Mouse (Mus musculus) midbrain, embryonic 10.5 days (tissue): ENCODE results near the gene Gstm7. TPM values are rescaled to one million over a fixed set of nuclear protein-coding genes. Genes with fewer than 3 reads are reported as not detected.

ENCODE experiments used
- DNase-seq: peaks from one replicate; pipeline ENCODE4 v3.0.0-alpha.2; 2017; ENCODE audit warnings: low spot score
- H3K27ac ChIP-seq: fragments of 300-500 bp; sonication (generic); replicated peaks from 2 replicates; pipeline ENCODE4 v1.5.1; 2016; ENCODE audit warnings: mild to moderate bottlenecking
- H3K27me3 ChIP-seq: fragments of 300-500 bp; sonication (generic); 2 replicates; pipeline ENCODE4 v1.6.1; 2016; ENCODE audit warnings: low read depth, mild to moderate bottlenecking; ENCODE audit not compliant: poor library complexity, severe bottlenecking
- H3K36me3 ChIP-seq: fragments of 300-500 bp; sonication (generic); 2 replicates; pipeline ENCODE4 v1.6.1; 2016; ENCODE audit warnings: mild to moderate bottlenecking, moderate library complexity
- H3K4me1 ChIP-seq: fragments of 300-500 bp; sonication (generic); 2 replicates; pipeline ENCODE4 v1.6.1; 2016
- H3K4me3 ChIP-seq: fragments of 300-500 bp; sonication (generic); 2 replicates; pipeline ENCODE4 v1.5.1; 2016; ENCODE audit warnings: mild to moderate bottlenecking, moderate library complexity
- H3K9me3 ChIP-seq: fragments of 300-500 bp; sonication (generic); replicated peaks from 2 replicates; pipeline ENCODE4 v1.6.1; 2016; ENCODE audit warnings: mild to moderate bottlenecking
- WGBS: fragments of 180-500 bp; shearing (Covaris S2); methylation state at CpG from one replicate; pipeline ENCODE4 v1.1.7; 2016; 5-methylcytosine and 5-hydroxymethylcytosine counted together
- polyA plus RNA-seq: library from polyadenylated mRNA; unstranded; fragments of >200 nt; fragmentation: Nextera tagmentation; extraction: Ambion mirVana; gene quantifications from 2 replicates; pipeline ENCODE4 v1.2.1, GENCODE M21; 2016

Gene Gstm7
- polyA plus RNA-seq, 1 experiment from 2014 or later = 20.6 TPM

DNA sequence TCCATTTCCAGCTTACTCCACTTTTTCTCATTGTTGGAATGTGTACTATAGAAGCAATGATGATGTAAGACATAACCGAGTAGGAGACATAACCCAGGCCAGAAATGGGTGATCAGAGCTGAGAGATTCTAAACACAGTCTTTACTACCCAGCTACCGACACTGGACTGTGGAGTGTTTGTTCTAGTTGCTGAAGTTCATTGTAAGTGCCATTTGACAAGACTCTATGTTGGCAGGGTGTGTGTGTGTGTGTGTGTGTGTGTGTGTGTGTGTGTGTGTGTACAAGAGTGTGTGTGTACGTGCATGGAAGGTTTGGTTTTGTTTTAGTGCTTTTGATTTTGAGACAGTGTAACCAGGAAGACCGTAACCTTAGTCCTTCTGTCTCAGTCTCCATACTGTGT, 1.9 kb downstream of the Gstm7 start:
- no peaks in the 10 kb centered on the region for H3K9me3 ChIP-seq
- 81% methylated on average over 4 of the region's 4 CpGs for WGBS

DNA sequence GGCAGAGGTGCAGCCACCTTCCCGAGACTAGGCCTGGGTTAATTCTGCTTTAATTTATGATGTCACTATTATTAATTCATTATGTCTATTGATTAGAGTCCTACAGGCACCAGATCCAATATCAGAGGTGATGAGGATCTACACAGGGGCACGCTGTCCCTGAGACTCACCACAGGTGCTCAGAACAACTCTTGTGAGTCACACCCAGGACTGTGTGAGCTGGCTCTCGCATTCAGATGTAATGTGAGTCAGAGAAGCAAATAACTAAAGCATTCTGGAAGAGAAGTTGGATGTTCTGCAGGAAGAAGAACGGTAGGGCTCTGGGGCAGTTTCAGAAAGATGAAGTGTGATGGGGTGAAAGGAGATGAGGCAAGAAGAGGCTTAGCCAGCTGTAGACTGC, 2.4 kb downstream of the Gstm7 start:
- peaks cover 5% of the 10 kb centered on the region; the same call in 1 of the 2 replicates for H3K27me3 ChIP-seq
- no peaks in the 10 kb centered on the region for H3K36me3 ChIP-seq
- H3K9me3 ChIP-seq = no peaks in the 10 kb centered on the region
- H3K4me3 ChIP-seq = no peak overlapping the region
- peaks cover 28% of the 10 kb centered on the region for H3K4me1 ChIP-seq
- DNase-seq = no peak
- WGBS = 90% methylated on average over 4 of the region's 4 CpGs
- no peak overlapping the region for H3K27ac ChIP-seq

More for the DNA sequence above, 1.9 kb downstream of the Gstm7 start:
- Histone ChIP-seq H3K27ac (no peak overlapping the region), H3K36me3 (no peaks in the 10 kb centered on the region), H3K4me1 (peaks cover 28% of the 10 kb centered on the region), H3K27me3 (peaks cover 5% of the 10 kb centered on the region; the same call in 1 of the 2 replicates), H3K4me3 (no peak overlapping the region)
- no peak for DNase-seq

DNA sequence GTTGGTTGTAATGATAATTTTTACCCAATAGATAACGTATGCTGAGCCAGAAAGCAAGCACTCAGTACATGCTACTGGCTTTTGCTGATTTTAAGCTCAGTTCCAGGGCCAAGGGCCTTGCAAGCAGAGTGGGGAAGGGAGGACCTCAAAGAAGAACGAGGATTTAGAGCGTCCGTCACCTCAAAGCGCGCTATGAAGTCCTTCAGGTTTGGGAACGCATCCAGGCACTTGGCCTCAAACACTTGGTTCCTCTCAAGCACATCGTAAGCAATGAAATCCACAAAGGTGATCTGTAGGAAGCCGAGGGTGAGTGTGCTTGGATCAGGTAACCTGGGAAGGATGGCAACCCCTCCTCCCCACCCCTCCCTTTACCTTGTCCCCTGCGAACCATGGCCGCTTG, 2.9 kb downstream of the Gstm7 start:
- Histone ChIP-seq H3K4me3 (no peak overlapping the region), H3K36me3 (no peaks in the 10 kb centered on the region), H3K27ac (no peak overlapping the region), H3K27me3 (peaks cover 5% of the 10 kb centered on the region; the same call in 1 of the 2 replicates), H3K4me1 (peaks cover 28% of the 10 kb centered on the region), H3K9me3 (no peaks in the 10 kb centered on the region)
- DNase-seq = no peak
- WGBS = 91% methylated on average over 11 of the region's 11 CpGs

DNA sequence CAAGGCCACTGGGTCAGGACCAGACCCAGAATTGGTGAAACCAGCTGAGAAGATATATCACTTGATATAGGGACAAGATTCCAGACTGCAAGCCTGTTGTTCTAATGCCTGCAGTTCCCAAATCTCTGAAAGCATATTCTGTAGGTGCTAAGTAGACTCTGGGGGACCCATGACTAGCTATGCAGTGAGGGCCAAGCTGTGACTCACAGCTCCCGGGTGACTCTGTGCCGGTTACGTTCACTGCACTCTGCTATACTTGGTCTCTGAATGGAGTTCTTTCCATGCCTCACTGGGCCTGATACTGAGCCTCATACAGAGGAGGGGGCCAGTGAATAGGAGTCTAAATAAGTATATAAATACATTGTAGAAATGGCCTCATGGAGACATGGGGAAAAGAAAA, 3.8 kb downstream of the Gstm7 start:
- no peaks in the 10 kb centered on the region for H3K36me3 ChIP-seq
- no peaks in the 10 kb centered on the region for H3K9me3 ChIP-seq
- 0 out of 2 replicates have a peak, but pooled peaks cover under 1% of the 10 kb centered on the region for H3K27me3 ChIP-seq
- DNase-seq = no peak
- WGBS = 68% methylated on average over 3 of the region's 3 CpGs
- H3K4me3 ChIP-seq = no peak overlapping the region
- peaks cover 28% of the 10 kb centered on the region for H3K4me1 ChIP-seq
- no peak overlapping the region for H3K27ac ChIP-seq

DNA sequence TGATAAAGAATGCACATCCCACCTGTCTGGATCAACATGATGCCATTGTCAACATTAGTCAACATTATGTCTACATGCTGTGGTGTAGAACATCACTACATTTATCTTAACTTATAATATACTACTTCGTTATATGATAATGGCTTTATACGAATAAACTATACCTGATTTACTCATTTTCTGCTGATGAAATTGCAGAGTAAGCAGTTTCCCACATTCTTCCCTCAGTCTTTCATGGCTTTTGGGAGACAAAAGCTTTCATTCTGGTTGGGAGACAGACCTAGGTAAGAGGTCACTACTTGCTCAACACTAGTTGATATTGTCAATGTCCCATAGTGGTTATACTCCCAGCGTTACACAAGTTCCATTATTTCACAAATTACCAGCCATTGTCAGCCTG, 6.3 kb downstream of the Gstm7 start:
- Histone ChIP-seq H3K4me3 (no peak overlapping the region), H3K9me3 (no peaks in the 10 kb centered on the region), H3K36me3 (no peaks in the 10 kb centered on the region), H3K27ac (no peak overlapping the region), H3K27me3 (no peaks in the 10 kb centered on the region), H3K4me1 (peaks cover 8% of the 10 kb centered on the region; the same call in 1 of the 2 replicates)
- 92% methylated on average over 3 of the region's 3 CpGs for WGBS
- DNase-seq = no peak

DNA sequence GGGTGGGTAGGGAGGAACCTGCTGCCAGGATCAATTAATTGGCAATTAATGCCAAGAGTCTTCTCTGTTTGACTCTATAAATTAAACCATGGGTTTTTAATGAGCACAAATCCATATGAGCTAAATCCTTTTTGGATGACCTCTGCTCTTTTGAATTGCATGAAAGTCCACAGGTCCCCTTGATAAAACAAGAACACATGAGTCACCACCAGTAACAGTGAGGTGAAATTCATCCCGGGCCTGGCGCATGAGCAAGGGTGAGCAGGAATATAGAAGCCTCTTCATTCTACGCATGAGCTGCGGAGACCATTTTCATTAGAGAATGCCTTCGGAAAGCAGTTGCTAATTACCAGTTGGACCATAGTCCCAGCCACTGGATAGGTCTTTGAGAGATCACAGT, 11.3 kb downstream of the Gstm7 start:
- Histone ChIP-seq H3K9me3 (no peaks in the 10 kb centered on the region), H3K36me3 (no peaks in the 10 kb centered on the region), H3K4me1 (no peaks in the 10 kb centered on the region), H3K4me3 (no peak overlapping the region), H3K27me3 (no peaks in the 10 kb centered on the region), H3K27ac (no peak overlapping the region)
- 94% methylated on average over 5 of the region's 5 CpGs for WGBS
- no peak for DNase-seq

DNA sequence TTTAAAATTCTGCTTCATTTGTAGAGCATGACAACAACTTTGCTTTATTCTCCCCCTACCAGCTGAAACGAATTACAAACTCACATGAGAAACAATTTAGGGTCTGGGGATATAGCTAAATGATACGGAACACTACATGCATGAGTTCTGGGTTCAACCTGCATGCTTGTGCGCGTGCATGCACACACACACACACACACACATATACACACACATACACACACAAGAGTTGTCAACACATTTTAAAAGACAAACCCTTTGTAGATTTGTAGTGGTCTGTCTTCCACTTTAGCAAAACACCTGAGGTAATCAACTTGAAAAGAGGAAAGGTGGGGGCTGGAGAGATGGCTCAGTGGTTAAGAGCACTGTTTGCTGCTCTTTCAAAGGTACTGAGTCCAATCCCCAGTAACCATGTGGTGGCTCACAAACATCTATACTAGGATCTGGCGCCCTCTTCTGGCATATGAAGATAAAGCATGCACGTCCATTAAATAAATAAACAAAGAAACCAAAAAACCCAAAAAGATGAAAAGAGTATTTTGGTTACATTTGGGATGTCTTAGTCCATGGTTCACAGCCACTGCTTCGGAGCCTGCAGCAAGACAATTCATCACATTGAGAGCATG, 13.7 kb downstream of the Gstm7 start:
- no peaks in the 10 kb centered on the region for H3K4me1 ChIP-seq
- WGBS = 59% methylated on average over 7 of the region's 7 CpGs
- no peaks in the 10 kb centered on the region for H3K9me3 ChIP-seq
- no peak overlapping the region for H3K4me3 ChIP-seq
- H3K27me3 ChIP-seq = no peaks in the 10 kb centered on the region
- DNase-seq = peak; percentile 47
- no peak overlapping the region for H3K27ac ChIP-seq
- H3K36me3 ChIP-seq = no peaks in the 10 kb centered on the region

DNA sequence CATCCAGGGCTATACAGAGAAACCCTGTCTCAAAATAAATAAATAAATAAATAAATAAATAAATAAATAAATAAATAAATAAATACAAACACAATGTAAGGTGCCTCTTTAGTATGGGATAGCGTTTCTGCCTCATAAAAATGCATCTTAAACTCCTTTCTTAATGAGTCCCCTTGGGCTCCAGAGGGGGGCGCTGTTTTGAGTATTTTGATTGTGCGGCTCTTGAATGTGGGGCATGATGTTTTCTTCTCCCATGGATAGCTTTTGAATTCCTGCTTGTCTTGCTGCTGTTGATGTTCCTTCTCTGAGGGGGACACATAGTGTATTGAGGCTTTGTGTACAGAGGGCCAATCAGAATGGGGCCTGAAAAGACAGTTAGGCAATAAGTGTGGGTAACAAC, 14.5 kb downstream of the Gstm7 start:
- H3K4me3 ChIP-seq = no peak overlapping the region
- H3K9me3 ChIP-seq = no peaks in the 10 kb centered on the region
- DNase-seq = no peak
- no peaks in the 10 kb centered on the region for H3K4me1 ChIP-seq
- H3K36me3 ChIP-seq = no peaks in the 10 kb centered on the region
- no peak overlapping the region for H3K27ac ChIP-seq
- WGBS = 78% methylated on average over 3 of the region's 3 CpGs
- H3K27me3 ChIP-seq = no peaks in the 10 kb centered on the region

DNA sequence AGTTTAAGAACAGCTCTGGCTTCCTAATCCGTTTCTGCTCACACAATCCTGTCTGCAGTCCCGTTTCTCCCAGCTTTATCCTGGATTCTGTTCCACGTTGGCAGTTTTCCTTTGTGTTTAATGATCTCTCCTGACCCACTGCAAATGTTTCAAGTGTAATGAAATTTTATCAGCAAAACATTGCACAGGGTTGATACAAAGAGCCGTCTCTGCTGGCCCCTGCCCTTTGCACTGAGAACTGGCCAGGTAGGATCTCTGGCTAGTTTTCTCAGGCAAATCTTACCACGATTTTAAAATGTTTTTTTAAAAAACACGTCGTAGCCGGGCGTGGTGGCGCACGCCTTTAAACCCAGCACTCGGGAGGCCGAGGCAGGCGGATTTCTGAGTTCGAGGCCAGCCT, 14.9 kb downstream of the Gstm7 start:
- no peaks in the 10 kb centered on the region for H3K9me3 ChIP-seq
- H3K4me1 ChIP-seq = no peaks in the 10 kb centered on the region
- 83% methylated on average over 15 of the region's 15 CpGs for WGBS
- no peak overlapping the region for H3K27ac ChIP-seq
- H3K27me3 ChIP-seq = no peaks in the 10 kb centered on the region
- no peak for DNase-seq
- no peak overlapping the region for H3K4me3 ChIP-seq
- H3K36me3 ChIP-seq = no peaks in the 10 kb centered on the region

DNA sequence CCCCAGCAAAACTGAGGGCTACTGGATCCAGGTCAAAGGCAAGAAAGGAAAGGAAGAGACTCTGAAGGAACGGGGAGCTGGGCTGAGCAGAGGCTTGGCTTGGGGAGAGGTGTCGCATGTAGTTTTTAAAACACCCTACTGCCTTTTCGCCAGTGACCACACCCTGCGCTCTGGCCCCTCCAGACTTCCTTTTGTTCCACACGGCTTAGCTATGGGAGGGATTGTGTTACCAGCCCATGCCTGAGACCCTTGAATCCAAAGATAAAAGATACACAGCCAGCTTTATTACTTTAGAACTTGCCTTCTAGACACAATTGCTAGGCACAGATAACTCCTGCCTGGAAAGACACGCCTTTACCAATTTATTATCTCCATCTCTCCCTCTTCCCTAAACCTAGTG, 25.7 kb downstream of the Gstm7 start:
- H3K36me3 ChIP-seq = no peaks in the 10 kb centered on the region
- H3K9me3 ChIP-seq = no peaks in the 10 kb centered on the region
- 0 out of 2 replicates have a peak, but pooled peaks cover 9% of the 10 kb centered on the region for H3K4me1 ChIP-seq
- no peak overlapping the region for H3K27ac ChIP-seq
- H3K4me3 ChIP-seq = no peak overlapping the region
- DNase-seq = no peak
- H3K27me3 ChIP-seq = no peaks in the 10 kb centered on the region
- WGBS = 65% methylated on average over 6 of the region's 6 CpGs

DNA sequence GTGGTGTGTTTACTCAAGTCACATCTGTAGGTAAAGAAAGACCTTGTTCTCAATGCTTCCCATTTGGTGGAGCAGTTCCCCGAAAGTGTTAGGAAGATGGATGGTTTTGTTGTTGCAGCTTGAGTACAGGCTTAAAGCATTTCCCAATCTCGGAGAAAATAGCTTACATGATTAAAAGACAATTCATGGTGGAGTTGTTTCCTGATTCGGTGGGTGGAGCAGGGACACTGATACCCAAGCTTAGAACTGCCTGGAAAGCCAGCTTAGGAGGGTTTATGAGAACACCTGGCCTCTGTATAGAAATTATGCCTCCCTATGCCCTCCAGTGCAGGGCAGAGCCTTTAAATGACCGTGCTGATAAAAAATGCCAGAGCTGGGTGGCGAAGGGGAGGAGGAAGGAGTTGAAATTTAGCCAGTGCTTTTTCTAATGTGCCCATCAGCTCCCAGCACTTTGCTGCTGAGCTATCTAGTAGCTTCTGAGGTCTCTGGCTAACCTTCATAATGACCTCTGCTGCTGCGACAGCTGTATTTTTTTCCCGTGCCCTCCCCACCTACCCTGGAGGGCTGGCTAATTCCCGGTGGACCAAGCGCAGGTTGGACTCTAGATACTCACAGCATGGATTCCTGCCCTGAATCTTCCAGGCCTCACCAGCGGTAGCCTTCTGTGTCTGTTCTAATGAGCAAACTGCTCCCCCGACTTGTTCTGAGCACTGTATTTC, 30.5 kb downstream of the Gstm7 start:
- Histone ChIP-seq H3K27me3 (no peaks in the 10 kb centered on the region), H3K4me1 (peaks cover 13% of the 10 kb centered on the region), H3K4me3 (no peak overlapping the region), H3K36me3 (peaks cover 29% of the 10 kb centered on the region), H3K9me3 (no peaks in the 10 kb centered on the region), H3K27ac (no peak overlapping the region)
- WGBS = 75% methylated on average over 11 of the region's 11 CpGs
- DNase-seq = no peak

DNA sequence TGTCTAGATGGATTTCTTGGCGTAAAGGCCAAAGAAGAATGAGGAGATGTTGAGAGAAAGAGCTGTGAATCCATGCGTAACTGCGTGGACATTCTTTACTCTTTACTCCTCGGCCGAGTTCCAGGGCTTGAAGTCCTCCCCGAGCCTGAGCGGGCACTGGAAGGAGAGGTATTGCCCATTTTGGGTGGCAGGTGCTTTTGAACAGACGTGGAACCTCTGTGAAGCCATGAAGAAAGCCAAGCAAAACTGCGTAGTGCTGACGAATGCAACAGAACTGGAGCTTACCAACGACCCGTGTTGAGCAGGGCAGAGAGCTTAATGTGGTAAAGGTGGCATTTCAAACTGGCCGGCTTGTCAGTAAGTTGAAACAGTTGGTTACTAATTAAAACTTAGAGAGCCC, 32.9 kb downstream of the Gstm7 start:
- no peak for DNase-seq
- no peaks in the 10 kb centered on the region for H3K9me3 ChIP-seq
- no peak overlapping the region for H3K4me3 ChIP-seq
- H3K36me3 ChIP-seq = peaks cover 29% of the 10 kb centered on the region
- H3K27ac ChIP-seq = no peak overlapping the region
- peaks cover 18% of the 10 kb centered on the region for H3K4me1 ChIP-seq
- no peaks in the 10 kb centered on the region for H3K27me3 ChIP-seq
- WGBS = 92% methylated on average over 13 of the region's 13 CpGs
